Mouse (Mus musculus): Measurements from ENCODE around the gene Map3k13. TPM values are rescaled to one million over a fixed set of nuclear protein-coding genes. Genes with fewer than 3 reads are reported as not detected.
A peak's percentile ranks its signal among the peaks of the same experiment; 100 is the strongest.
"Not testable (repeated sequence)": the region's sequence is repeated elsewhere in the genome, so short reads cannot be mapped to it uniquely, and the experiment has no call there.

The Map3k13 gene
- total RNA-seq, 2 experiments from 2014 or later = 0.59 to 0.64 TPM

GRCm38 (mm10) chr16:21806892-21807291 is 12.7 kb downstream of the Map3k13 start:
- DNase-seq (ENCODE audit: low spot score) = no peak

GRCm38 (mm10) chr16:21807786-21808185 is 13.6 kb downstream of the Map3k13 start:
- DNase-seq (ENCODE audit: low spot score) = not testable (repeated sequence)

GRCm38 (mm10) chr16:21813164-21813834 is 19.2 kb downstream of the Map3k13 start:
- no peak for DNase-seq (ENCODE audit: low spot score)

GRCm38 (mm10) chr16:21814861-21815668 is 20.9 kb downstream of the Map3k13 start:
- peak; percentile 68 for DNase-seq (ENCODE audit: low spot score)

GRCm38 (mm10) chr16:21815669-21816010 is 21.5 kb downstream of the Map3k13 start:
- DNase-seq (ENCODE audit: low spot score) = no peak

GRCm38 (mm10) chr16:21818132-21818531 is 24.0 kb downstream of the Map3k13 start:
- peak; percentile 24 for DNase-seq (ENCODE audit: low spot score)

- no peak for DNase-seq (ENCODE audit: low spot score)
Observed at GRCm38 (mm10) chr16:21818629-21819028, 24.5 kb downstream of the Map3k13 start.

GRCm38 (mm10) chr16:21825612-21826031 is 31.5 kb downstream of the Map3k13 start:
- DNase-seq (ENCODE audit: low spot score) = no peak

- peak; percentile 11 for DNase-seq (ENCODE audit: low spot score)
Observed at GRCm38 (mm10) chr16:21827153-21827552, 33.0 kb downstream of the Map3k13 start.

- no peak for DNase-seq (ENCODE audit: low spot score)
Observed at GRCm38 (mm10) chr16:21827581-21827980, 33.4 kb downstream of the Map3k13 start.

- DNase-seq (ENCODE audit: low spot score) = no peak
Observed at GRCm38 (mm10) chr16:21829711-21830110, 35.6 kb downstream of the Map3k13 start.

- DNase-seq (ENCODE audit: low spot score) = no peak
Observed at GRCm38 (mm10) chr16:21830784-21831183, 36.6 kb downstream of the Map3k13 start.

- DNase-seq (ENCODE audit: low spot score) = no peak
Observed at GRCm38 (mm10) chr16:21831764-21832163, 37.6 kb downstream of the Map3k13 start.

GRCm38 (mm10) chr16:21833469-21833868 is 39.3 kb downstream of the Map3k13 start:
- no peak for DNase-seq (ENCODE audit: low spot score)

- DNase-seq (ENCODE audit: low spot score) = no peak
Observed at GRCm38 (mm10) chr16:21833970-21834369, 39.8 kb downstream of the Map3k13 start.

GRCm38 (mm10) chr16:21834866-21835583 is 40.9 kb downstream of the Map3k13 start:
- DNase-seq (ENCODE audit: low spot score) = no peak

GRCm38 (mm10) chr16:21835584-21835931 is 41.4 kb downstream of the Map3k13 start:
- no peak for DNase-seq (ENCODE audit: low spot score)

- DNase-seq (ENCODE audit: low spot score) = no peak
Observed at GRCm38 (mm10) chr16:21836311-21837072, 42.3 kb downstream of the Map3k13 start.

- no peak for DNase-seq (ENCODE audit: low spot score)
Observed at GRCm38 (mm10) chr16:21837694-21838093, 43.5 kb downstream of the Map3k13 start.

GRCm38 (mm10) chr16:21845800-21846671 is 51.9 kb downstream of the Map3k13 start:
- DNase-seq (ENCODE audit: low spot score) = peak; percentile 24

GRCm38 (mm10) chr16:21848444-21848843 is 54.3 kb downstream of the Map3k13 start:
- no peak for DNase-seq (ENCODE audit: low spot score)

All from gastrocnemius, adult 18-20 months (tissue).